Mouse (Mus musculus) frontal cortex, postnatal 36 days (tissue): Measurements from ENCODE around the gene Mfsd2b.

ENCODE experiments used
- DNase-seq, 2 experiments: peaks; one replicate each; pipeline ENCODE4 v3.0.0; 2022; ENCODE audit warnings: low spot score in 2 of 2

Mfsd2b gene

DNA sequence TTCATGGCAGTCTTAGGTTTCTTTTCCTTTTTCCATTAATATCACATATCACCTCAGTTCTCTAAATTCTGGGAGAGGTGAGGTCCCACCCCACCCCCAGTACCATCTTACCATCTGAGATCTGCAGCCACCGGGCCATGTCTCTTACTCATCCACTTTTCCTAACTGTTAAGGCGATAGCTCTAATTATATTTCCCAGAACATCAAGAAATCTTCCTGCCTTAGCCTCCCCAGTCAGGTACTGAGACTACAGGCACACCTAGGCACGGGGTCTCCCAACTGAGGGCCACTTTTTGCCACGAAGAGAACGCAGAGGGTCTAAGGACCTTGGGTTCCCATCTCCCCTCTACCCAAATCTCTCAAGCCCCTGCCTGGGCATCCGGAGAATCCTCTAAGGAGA, 628 bp downstream of the Mfsd2b start:
- DNase-seq = no peak

DNA sequence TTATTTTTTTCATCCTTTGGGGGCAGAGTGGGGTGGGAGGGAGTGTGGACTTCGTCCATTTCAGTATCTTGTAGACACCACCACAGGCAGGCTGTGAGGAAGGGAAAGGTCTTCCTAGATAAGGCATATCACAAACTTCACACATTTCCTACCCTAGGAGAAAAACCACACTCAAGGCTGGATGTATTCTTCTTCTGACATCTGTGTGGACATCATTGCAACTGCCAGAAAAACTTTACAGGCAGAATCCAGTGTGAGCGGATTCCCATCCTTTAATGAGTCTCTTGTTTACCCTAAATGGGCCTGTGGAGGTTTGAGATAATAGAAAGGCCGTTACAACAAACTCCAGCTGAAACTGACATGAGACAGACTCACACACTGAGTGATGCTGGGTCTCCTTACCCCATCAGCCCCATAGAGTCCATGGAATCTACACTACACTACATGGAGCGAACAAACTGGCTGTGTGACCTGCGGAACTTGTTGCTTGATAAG, 1.1 kb downstream of the Mfsd2b start:
- DNase-seq = no peak

DNA sequence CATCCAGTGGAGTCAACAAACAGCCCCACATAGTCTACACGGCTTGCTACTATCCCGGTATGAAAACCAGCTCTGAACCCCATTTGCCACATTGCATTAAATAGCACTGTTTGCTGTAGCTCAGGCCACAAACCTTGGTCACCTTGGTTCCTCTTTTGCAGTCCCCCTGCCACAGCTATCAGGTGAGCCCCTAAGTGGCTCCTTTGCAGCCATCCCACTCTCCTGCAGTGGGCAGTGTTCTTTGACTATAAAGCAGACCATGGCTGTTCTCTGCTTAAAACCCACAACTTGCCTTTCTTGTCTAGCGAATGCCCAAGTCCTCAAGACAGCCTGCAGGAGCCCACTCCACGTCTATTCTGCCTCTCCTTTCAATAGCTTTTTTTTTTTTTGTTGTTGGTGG, 1.9 kb downstream of the Mfsd2b start:
- no peak for DNase-seq

DNA sequence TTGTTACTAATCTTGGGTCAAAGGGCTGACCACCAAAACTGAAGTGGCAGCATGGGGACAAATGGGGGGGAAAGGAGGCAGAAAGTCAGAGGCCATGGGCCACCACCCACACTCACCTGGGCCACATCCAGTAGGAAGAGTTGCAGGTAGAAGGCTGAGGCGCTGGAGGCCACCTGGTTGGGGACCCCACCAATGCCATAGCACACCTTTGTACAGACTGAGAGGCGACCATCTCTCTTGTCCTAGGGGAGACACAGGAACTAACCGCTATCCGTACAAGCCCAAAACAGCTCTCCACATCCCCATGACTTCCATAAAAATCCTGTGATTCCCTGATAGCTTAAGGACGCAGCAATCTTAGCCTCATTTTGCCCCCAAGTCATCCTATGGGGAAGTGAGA, 2.9 kb downstream of the Mfsd2b start:
- DNase-seq = no peak

DNA sequence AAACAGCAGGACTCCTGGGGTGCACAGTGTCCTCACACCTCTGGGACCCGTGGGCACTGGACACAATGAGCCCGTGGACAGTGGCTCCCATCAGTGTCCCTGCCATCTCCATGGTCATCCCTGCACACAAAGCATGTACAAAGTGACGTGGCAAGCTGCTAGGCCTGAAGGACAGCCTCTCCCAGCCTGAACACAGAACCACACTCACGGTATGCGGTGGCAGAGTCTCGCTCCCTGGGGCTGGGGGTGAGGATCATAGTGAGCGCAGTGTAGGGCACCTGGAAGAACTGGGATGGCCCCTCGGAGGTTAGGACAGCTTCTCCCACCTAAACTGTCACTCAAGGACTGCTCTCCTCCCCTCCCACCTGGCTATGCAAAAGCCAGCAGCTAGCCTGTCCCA, 5.2 kb downstream of the Mfsd2b start:
- DNase-seq = no peak

DNA sequence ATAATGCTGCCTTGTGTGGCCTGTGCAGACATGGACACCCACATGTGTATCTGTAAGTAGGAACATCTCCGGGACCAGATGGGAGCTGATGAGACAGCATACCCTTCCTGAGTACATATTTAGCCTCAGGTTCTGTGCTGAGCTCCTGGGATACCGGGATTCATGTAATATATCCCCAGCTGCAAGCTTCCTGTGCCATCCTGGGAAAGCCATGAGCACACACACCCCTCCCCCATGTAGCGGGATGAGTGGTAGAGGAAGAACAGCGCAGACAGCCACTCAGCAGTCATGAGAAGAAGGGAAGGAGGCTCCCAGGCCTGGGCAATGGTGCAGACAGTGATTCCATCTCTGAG, 9.8 kb downstream of the Mfsd2b start:
- DNase-seq = peak; percentile 50 to 52

DNA sequence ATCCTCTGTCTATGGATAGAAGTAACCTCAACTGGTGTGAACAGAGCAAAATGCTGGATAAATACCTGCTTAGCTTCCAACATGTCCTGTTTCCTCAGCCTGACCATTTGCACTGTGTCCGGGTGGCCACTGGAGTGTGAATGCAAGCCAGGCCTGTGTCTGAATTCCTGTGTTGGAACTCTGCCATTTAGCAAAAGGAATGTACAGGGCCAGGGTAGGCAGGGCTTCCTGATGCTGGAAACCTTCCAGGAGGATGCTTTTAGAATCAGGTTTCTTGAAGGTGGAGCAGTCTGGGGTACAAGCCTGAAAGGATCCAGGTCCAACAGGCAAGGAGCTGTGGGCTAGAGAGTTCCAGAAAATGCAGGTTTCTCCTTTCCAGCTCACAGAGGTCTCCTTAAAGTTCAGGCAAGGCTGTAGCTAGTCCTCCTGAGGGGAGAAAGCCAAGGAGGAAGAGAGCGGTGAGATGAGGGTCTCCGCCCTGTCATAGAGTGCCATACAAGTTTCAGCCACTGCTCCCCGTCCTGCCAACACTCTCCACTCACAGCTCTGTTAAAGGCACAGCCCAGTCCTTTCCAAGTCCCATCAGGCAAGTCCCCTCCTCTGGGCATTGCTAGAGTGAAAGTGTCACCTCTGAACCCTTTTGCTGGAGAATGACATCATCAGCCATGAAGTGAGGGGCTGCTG, 10.4 kb downstream of the Mfsd2b start:
- no peak for DNase-seq

DNA sequence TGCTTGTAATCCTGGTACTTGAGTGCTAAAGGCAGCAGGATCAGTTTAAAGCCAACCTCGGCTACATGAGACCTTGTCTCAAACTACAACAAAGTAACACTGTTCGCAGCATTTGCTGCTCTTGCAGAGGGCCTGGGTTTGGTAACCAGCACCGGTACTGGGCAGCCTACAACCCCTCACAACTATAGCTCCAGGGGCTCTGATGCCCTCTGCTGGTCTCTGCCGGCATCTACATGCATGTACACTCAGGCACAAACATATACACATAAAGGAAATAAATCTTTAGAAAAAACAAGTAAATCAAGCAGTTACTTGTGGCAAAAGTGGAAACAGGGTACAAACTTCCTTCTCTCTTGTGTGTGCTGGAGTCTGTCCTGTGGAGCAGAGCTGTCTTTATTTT, 11.5 kb downstream of the Mfsd2b start:
- no peak for DNase-seq

DNA sequence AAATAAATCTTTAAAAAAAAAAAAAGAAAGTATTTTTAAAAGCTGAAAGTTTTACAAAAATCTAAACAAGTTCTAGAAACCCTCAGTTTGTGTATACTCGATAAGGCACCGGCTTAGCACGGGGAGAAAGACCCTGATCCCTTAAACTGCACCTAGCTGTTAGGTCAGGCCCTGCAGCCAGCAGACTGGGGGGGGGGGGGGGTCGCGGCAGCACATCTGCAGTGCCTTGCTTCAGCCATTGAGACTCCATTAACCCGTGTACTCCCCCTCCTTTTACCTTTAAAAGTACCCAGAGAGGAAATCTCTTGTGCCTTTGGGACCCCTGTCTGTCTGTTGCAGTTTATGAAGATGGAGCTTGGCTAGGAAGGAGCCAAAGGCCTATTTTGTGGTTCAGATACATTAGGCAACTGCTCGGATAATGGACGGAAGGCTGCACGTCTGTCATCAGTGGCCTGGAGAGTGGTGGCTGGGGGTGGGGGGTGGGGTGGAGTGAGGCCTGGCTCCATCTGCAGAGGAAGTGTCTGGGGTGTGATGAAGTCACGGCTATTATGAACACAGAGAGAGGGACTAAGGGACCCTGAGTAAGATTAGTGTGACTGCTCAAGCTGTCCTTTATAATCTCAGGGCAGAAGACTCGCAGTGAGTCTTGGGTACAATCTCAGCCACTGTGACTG, 14.8 kb downstream of the Mfsd2b start:
- no peak for DNase-seq

DNA sequence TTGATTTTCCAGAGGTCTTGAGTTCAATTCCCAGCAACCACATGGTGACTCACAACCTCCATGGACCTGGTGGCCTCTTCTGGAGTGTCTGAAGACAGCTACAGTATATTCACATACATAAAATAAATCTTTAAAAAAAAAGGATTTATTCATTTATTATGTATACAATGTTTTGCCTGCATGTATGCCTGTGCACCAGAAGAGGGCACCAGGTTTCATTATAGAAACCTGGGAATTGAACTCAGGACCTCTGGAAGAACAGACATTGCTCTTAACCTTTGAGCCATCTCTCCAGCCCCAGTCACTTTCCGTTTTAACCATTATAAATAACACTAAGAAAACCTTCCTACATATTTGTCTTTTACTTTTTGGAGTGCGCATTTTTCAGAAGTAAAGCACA, 17.3 kb downstream of the Mfsd2b start:
- no peak for DNase-seq

DNA sequence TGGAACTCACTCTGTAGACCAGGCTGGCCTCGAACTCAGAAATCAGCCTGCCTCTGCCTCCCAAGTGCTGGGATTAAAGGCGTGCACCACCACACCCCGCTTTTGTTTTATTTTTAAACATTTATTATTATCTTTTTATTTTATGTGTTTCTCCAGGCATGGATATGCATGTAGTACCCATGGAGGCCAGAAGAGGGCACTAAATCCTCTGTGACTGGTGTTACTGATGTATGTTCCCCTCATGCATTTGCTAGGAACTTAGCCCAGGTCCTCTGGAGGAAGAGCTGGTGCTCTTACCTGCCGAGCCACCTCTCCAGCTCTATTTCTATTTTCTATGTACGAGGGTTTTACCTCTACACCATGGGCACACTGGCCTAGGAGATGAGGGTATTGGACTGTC, 18.0 kb downstream of the Mfsd2b start:
- DNase-seq = no peak

DNA sequence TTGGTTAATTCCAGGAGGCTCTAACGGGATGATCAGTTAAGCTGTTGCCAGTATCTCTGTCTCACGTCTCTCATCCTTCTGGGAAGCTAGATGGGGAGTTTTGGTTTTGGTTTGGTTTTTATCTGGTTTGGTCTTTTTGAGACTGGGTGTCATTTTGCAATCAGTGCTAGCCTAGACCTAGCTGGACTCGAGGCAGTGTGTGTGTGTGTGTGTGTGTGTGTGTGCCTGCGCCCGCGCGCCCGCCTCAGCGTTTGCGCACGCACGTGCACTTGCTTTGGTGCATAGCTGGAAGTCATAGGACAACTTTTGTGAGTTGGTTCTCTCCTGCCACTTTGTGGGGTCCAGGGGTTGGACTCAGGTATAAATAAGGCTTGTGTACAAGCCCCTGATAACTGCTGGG, 30.4 kb downstream of the Mfsd2b start:
- no peak for DNase-seq

DNA sequence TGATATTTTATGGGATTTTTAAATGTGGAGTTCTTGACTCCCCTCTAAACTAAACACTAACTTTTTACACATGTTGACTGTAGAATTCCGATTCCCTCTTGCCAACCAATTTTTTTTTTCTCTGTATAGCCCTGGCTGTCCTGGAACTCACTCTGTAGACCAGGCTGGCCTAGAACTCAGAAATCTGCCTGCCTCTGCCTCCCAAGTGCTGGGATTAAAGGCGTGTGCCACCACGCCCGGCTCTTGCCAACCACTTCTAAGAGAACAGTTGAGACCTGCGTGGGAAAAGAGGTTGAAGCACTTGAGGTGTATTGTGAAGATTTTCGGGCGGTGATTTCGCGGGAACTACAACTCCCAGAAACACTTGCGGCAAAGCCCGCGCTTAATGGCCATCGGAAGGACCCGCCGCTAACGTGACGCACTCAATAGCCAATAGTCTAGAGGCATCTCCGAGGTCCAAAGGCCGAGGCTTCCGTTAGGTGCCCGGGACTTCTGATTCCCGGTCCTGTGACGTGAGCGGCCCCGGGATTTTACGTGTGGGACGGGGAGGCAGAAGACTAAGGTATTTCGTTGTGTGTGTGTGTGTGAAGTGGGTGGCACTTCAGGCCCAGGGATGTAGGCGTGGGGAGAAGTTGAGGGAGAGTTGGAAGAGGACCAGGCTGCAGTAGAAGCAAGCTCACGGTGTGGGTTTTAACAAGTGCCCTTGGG, 31.1 kb downstream of the Mfsd2b start, which contains the start of gene Wdcp:
Gene Wdcp (plus strand): TSS at position 414 of the 708 bp plus-strand sequence.
- DNase-seq = peak; percentile 87 to 94

DNA sequence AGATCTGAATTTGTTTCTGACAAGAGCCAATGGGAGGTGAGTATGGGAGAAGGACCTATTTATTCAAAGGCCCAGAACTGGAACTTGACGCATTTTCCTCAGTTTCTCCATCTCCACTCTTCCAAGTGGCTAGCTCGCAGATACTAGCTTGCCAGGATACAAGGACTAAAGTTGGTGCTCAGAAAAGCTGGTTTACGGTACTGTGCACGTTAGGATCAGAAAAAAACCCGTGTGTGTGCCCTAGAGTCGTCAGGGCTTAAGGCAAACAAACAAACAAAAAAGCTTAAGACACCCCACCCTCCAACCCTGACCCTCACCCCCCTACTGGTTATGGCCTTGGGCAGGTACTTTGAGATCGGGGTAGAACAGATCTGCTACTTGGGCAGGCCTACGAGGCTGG, 31.7 kb downstream of the Mfsd2b start:
- DNase-seq = no peak

DNA sequence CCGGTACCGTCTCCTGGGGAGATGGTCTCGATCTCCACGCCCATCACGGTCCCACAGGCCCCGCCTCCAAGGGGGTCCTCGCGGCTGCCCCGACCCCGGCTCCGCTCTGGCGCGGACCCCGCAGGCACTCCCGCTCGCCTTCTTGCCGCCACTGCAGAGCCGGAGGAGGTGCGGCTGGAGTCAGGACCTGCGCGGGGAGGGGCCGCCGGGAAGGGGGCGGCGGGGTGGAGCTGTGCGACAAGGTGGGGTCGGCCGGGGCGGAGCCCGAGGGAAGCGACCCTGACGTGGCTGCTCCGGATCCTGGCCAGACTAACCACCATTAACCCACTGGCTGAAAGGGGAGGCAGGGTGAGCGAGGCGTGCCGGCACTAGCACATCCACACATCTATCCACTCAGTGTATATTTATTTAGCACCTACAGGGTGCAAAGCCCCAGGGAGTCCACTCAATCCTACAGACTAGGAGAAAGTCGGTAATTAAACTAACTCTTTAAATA, 32.7 kb downstream of the Mfsd2b start, which contains the start of gene Fkbp1b:
Gene Fkbp1b (minus strand): TSS at position 200 of the 496 bp plus-strand sequence.
- DNase-seq = peak; percentile 31 to 46

DNA sequence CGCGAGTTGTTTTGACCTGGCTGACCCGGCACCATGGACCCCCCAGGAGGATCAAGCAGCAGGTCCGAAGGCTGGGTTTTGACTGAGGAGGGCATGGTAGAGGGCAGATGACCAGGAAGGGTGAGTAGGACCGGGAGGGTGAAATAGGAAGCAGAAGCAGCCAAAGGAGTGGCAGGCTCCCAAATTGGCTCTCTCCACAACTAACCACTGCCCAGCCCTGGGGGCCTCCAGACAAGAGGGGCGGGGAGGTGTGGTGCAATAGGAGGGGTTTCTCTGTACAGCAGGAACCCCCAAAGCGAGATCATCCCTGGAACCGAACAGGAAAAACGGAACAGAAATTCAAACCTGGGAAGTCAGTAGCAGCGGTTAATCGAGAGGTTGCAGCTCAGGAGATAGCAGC, 33.4 kb downstream of the Mfsd2b start:
- no peak for DNase-seq

DNA sequence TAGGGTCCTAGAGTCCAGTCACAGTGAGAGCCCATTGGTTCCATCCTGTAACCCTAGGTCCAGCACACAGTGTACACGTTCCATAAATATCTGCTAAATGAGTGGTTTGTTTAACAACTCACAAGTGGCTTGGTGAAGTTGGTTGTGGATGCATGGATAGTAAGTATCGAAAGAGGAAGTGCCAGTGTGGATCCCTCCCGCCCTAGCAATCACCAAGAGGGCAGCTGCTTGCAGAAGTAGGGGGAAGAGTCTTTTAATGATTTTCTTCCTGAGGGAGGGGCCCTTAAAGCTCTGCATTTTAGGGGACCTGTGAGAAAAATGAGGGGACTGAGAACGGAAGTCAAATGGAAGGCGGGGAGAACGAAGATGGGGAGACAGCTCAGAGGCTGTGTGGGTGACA, 34.1 kb downstream of the Mfsd2b start:
- no peak for DNase-seq

DNA sequence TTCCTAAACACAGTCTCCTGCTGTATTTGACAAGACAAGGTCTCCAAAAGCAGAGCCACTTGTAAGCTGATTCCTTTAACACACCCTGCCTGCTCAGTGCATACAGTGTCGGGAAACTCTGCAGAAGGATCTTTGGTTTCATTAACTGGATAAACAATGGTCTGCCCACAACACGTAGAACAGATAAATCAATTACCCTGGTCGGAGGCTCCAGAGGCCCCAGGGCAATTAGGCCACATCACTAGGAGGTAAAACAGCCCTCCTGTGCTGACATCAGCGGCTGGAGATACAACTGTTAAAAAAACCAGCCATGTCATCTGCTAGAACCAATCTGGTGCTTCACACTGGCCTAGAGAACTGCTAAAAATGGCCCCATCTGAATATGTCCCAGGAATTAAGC, 37.2 kb downstream of the Mfsd2b start:
- DNase-seq = peak in 1 of 2 experiments; percentile 30

DNA sequence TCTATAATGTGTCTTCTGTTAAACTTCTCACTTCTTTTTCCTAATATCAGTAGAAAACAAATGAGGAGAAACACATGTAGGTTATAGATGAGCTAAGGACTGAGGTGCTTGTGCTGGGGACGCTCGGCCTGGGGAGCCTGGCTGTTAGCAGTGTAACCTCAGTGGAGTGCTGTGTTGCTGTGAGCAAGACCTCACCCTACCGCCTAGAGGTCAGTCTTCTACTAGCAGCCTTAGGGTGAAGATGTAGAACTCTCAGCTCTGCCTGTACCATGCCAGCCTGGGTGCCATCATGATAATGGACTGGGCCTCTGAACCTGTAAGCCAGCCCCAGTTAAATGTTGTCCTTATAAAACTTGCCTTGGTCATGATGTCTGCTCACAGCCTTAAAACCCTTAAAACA, 46.9 kb downstream of the Mfsd2b start:
- DNase-seq = no peak

DNA sequence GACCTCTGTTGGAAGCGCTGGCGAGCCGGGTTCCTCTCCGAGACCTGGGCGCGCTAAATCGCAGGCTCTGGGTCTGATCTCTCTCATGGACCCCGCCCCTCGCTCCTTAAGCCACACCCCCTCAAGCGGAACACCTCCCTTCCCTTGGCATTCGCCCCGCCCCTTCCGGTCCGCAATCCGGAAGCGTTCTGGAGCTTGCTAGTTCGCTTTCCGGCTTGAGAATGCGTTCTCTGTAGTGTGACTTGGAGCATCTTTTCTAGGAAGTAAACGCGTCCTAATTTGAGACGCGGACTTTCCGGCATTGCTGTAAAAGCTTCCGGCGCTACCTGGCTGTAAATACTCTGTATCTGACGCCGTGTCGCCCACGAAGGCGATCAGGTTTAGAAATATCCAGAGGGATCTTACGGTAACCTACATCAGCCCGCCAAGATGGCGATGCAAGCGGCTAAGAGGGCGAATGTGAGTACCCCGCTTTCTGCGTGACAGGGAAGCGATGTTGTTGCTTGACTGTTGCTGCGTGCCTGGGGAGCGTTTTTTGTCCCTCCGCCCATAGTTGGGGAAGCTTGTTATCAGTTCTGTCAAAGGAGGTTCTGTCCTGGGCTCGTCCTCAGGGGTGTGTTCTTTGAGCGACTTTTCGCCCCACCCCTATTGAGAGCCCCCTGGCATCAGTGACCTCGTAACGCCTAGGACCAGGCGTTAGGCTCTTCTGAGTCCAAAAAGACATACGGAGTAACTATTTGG, 56.6 kb downstream of the Mfsd2b start, which contains the start of gene Sf3b6:
Gene Sf3b6 (plus strand): TSS at position 184 of the 741 bp plus-strand sequence.
- peak; percentile 95 to 97 for DNase-seq

DNA sequence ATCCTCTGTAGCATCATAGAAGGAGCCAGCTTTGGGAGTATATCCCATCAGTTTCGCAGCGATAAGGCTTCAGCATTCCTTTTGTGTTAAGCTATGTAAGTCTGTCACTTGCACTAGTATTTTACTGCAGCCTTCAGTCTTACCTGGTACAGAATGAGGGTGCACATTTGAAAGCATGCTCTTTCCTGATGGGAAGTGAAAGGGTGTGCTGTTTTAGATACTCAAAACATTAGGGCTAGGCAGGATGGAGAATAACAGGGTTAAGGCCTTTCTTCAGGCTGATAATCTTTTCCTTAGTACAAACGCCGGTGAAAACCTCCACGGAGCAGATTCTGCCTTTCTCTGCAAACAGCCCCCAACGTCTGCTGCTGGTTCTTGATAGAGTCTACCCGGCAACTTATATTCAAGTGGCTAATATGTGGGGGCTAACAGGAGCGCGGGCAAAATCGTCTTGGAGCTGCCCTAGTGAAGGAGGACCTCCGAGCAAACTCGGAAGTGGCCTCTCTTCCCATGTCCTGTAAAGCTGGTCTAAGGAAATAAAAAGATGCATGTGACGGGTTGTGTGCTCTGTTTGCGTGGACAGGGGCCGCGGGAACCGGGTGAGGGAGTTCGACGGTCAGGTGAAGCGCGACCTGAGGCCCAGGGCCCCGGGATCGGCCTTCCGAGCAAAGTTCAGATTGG, 57.3 kb downstream of the Mfsd2b start:
- DNase-seq = no peak
